Mouse (Mus musculus) small intestine, adult 2 months (tissue): Measurements from ENCODE around the gene Tecpr2.

Experiments used
- CTCF ChIP-seq: fragments of 200-500 bp; IDR thresholded peaks from 2 replicates; pipeline ENCODE4 v1.5.1; 2012; ENCODE audit warnings: low read depth, mild to moderate bottlenecking, control low read depth, inconsistent platforms, low read length, moderate library complexity, mixed read lengths; ENCODE audit not compliant: insufficient replicate concordance, insufficient read length; ENCODE audit errors: extremely low read depth
- POLR2A ChIP-seq: fragments of 200-500 bp; IDR thresholded peaks from 2 replicates; pipeline ENCODE4 v1.6.1; 2012; ENCODE audit warnings: low read depth, mild to moderate bottlenecking, control low read depth, inconsistent platforms, low read length, moderate library complexity

- TF ChIP-seq POLR2A (no peak), CTCF (no peak)
These were observed 129.0 kb downstream of the Tecpr2 start for GRCm38 (mm10) chr12:111018068-111018467.
